In genomic region chr5:124629641-124630040, GRCm38 (mm10) we compare ENCODE assay signal across 8 mouse cellular contexts. TPM values are rescaled to one million over a fixed set of nuclear protein-coding genes. Genes with fewer than 3 reads are reported as not detected.
DNase-seq lines count a peak whose midpoint lies in the region; ATAC-seq lines count a peak whose summit lies in the region.

No protein-coding gene starts in this region.

- 31% methylated on average over 11 of the region's 11 CpGs for WGBS in midbrain, embryonic 14.5 days

- DNase-seq in adrenal gland, postnatal 10 days: peak; percentile 23
- DNase-seq in adrenal gland, adult 2 months: no peak
- DNase-seq in urinary bladder, postnatal 25 days (ENCODE audit: low spot score): peak; percentile 6
- no peak for DNase-seq in urinary bladder, adult 2 months (ENCODE audit: low spot score)
- DNase-seq in kidney, postnatal 10 days: peak; percentile 20
- DNase-seq in midbrain, embryonic 14.5 days: no peak
- no peak for DNase-seq in layer of hippocampus, adult 9-11 months
- DNase-seq in c-Kit-positive CD71-positive TER-119-positive erythroid progenitor cells, embryonic 14.5 days (ENCODE audit: low spot score): no peak

- H3K4me2 ChIP-seq in midbrain, embryonic 14.5 days (ENCODE audit: low read length): peak overlapping the region; percentile 91

- peaks cover 15% of the 10 kb centered on the region for H3K4me1 ChIP-seq in midbrain, embryonic 14.5 days (ENCODE audit: control insufficient read depth, insufficient read depth, low read length)

- peaks cover 21% of the 10 kb centered on the region for H3K36me3 ChIP-seq in midbrain, embryonic 14.5 days (ENCODE audit: control insufficient read depth, insufficient read depth, low read length)

- no peaks in the 10 kb centered on the region for H3K9me3 ChIP-seq in midbrain, embryonic 14.5 days (ENCODE audit: control insufficient read depth, low read length)

- ATAC-seq in midbrain, embryonic 14.5 days (ENCODE audit: low FRiP score, low TSS enrichment): no peak

- peak overlapping the region; percentile 90 for H3K4me3 ChIP-seq in midbrain, embryonic 14.5 days (replicated peaks; ENCODE audit: low read depth, low read length)

- H3K9ac ChIP-seq in midbrain, embryonic 14.5 days (replicated peaks; ENCODE audit: low read length): peak overlapping the region; percentile 86

- peak overlapping the region; percentile 57 for H3K27ac ChIP-seq in midbrain, embryonic 14.5 days (replicated peaks; ENCODE audit: low read depth, low read length)

- no peaks in the 10 kb centered on the region for H3K27me3 ChIP-seq in midbrain, embryonic 14.5 days (ENCODE audit: control insufficient read depth, insufficient read depth, low read length)

RNA-seq across cellular contexts. Expression of gene Atp6v0a2, which starts 1.3 kb away (rescaled TPM):
- 10 to 100 TPM; 54.1 to 59.2 TPM for total RNA-seq in adrenal gland, postnatal 10 days (2021)
- total RNA-seq in adrenal gland, adult 2 months (2021): 10 to 100 TPM; 70.7 to 93.2 TPM
- 82.7 and 107 TPM in 2 replicates for polyA plus RNA-seq in adrenal gland, adult 2 months (2012; rRNA removed)
- polyA plus RNA-seq in urinary bladder, adult 2 months (2012; rRNA removed): 35.7 and 36.5 TPM in 2 replicates
- 32.9 and 41.1 TPM in 2 replicates for polyA plus RNA-seq in midbrain, embryonic 14.5 days (2014; fragmentation: Nextera tagmentation; extraction: Ambion mirVana)

RNA-seq across cellular contexts. Expression of gene Gtf2h3, which starts 50.7 kb away (rescaled TPM):
- 10 to 100 TPM; 35.3 to 36.8 TPM for total RNA-seq in adrenal gland, postnatal 10 days (2021)
- total RNA-seq in adrenal gland, adult 2 months (2021): 10 to 100 TPM; 32.9 to 41.3 TPM
- polyA plus RNA-seq in adrenal gland, adult 2 months (2012; rRNA removed): 19.3 and 26.6 TPM in 2 replicates
- 46.2 and 58.4 TPM in 2 replicates for polyA plus RNA-seq in urinary bladder, adult 2 months (2012; rRNA removed)
- polyA plus RNA-seq in midbrain, embryonic 14.5 days (2014; fragmentation: Nextera tagmentation; extraction: Ambion mirVana): 51.1 and 59.7 TPM in 2 replicates

RNA-seq across cellular contexts. Expression of gene Eif2b1, which starts 50.7 kb away (rescaled TPM):
- 10 to 100 TPM; 42.0 to 49.9 TPM for total RNA-seq in adrenal gland, postnatal 10 days (2021)
- total RNA-seq in adrenal gland, adult 2 months (2021): 10 to 100 TPM; 37.7 to 41.3 TPM
- polyA plus RNA-seq in adrenal gland, adult 2 months (2012; rRNA removed): 11.3 and 12.7 TPM in 2 replicates
- polyA plus RNA-seq in urinary bladder, adult 2 months (2012; rRNA removed): 42.0 and 46.2 TPM in 2 replicates
- polyA plus RNA-seq in midbrain, embryonic 14.5 days (2014; fragmentation: Nextera tagmentation; extraction: Ambion mirVana): 71.8 and 73.4 TPM in 2 replicates

Comparison
In these comparisons a context has a peak if more than half of its experiments do, and no peak if none do; other contexts are left out.
1. DNase-seq: peak in adrenal gland, postnatal 10 days (single experiment), urinary bladder, postnatal 25 days (single experiment) and kidney, postnatal 10 days (single experiment); none in adrenal gland, adult 2 months (single experiment), urinary bladder, adult 2 months (single experiment), midbrain, embryonic 14.5 days (single experiment), layer of hippocampus, adult 9-11 months (single experiment) and c-Kit-positive CD71-positive TER-119-positive erythroid progenitor cells, embryonic 14.5 days (single experiment).